Mouse (Mus musculus): ENCODE measurements around the gene Ube3b. TPM values are rescaled to one million over a fixed set of nuclear protein-coding genes. Genes with fewer than 3 reads are reported as not detected.

The Ube3b gene
- 19.4 and 20.9 TPM in 2 replicates for polyA plus RNA-seq (2015; fragmentation: Nextera tagmentation; extraction: Ambion mirVana)

DNA sequence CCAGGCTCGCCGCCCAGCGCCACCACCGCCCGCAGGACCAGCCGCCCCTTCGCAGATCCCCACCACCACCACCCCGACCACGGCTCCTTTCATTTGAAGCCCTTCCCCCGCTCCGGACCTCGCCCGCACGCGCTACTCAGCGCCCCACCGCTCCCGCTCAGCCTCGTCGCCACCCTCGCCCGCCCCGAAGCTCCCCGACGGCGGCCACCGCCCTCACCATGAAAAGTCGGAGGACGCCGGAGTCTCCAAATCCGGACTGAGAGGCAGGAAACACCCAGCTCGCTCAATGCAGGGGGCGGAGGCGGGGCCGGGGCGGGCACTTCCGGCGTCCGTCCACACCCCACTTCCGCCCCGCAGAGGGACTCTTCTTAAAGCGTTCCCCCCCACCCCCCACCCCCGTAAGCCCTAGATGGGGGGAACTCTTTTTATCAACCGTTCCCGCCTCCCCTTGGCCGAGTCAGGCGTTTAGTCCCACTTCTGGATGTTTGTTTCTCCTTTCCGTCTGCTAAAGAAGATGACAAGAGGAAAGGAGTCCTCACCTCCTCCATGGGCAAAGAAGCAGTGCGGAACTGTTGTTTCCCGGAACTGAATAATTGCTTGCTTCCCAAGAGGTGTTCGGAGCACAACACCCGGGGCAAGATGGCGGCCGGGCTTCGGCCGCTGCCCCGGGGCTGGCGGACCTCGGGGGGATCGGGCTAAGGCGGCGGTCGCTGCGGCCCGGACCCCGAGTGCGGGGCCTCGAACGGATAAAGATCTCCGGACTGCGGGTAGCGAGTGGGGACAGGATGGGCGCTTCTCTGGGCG is at the start of gene Ube3b, which contains the start of gene Kctd10:
Gene Ube3b, plus strand, starts transcription at position 399 of the 804 bp plus-strand sequence.
Gene Kctd10, minus strand, starts transcription at position 300 of the 804 bp plus-strand sequence.
- peak within 1 kb of the TSS; percentile 84 for H3K4me3 ChIP-seq (ENCODE audit: low read depth, low read length)
- H3K36me3 ChIP-seq (ENCODE audit: control insufficient read depth, insufficient read depth, low read length) = peaks cover 3% of the 10 kb centered on the region; the same call in 1 of the 2 replicates
- H3K27ac ChIP-seq (replicated peaks) = peak within 1 kb of the TSS; percentile 94
- no peaks in the 10 kb centered on the region for H3K27me3 ChIP-seq (ENCODE audit: control insufficient read depth, insufficient read depth, low read length)
- H3K4me2 ChIP-seq (replicated peaks; ENCODE audit: low read depth) = peak within 1 kb of the TSS; percentile 83
- no peaks in the 10 kb centered on the region for H3K9me3 ChIP-seq (ENCODE audit: control insufficient read depth, low read length)
- ATAC-seq (ENCODE audit: low FRiP score, low TSS enrichment) (peak; percentile 91), DNase-seq (ENCODE audit: low spot score) (peak; percentile 94)
- TF ChIP-seq EP300 (optimal IDR thresholded peaks at IDR 0.05) = no peak
- no peak for TF ChIP-seq CTCF (IDR thresholded peaks at IDR 0.05; ENCODE audit: low read depth)
- peaks cover 10% of the 10 kb centered on the region for H3K4me1 ChIP-seq (replicated peaks; ENCODE audit: control insufficient read depth, insufficient read depth)
- peak within 1 kb of the TSS; percentile 97 for H3K9ac ChIP-seq (ENCODE audit: low read length)
- WGBS = under 1% methylated on average over 73 of the region's 74 CpGs

GRCm38 (mm10) chr5:114342996-114343395 is 37.4 kb upstream of the Ube3b start:
- no peaks in the 10 kb centered on the region for H3K4me1 ChIP-seq (replicated peaks; ENCODE audit: control insufficient read depth, insufficient read depth)
- H3K36me3 ChIP-seq (ENCODE audit: control insufficient read depth, insufficient read depth, low read length) = no peaks in the 10 kb centered on the region
- 67% methylated on average over 5 of the region's 5 CpGs for WGBS
- no peak for ATAC-seq (ENCODE audit: low FRiP score, low TSS enrichment)
- no peak for DNase-seq (ENCODE audit: low spot score)
- no peaks in the 10 kb centered on the region for H3K9me3 ChIP-seq (ENCODE audit: control insufficient read depth, low read length)
- H3K27me3 ChIP-seq (ENCODE audit: control insufficient read depth, insufficient read depth, low read length) = no peaks in the 10 kb centered on the region
- H3K27ac ChIP-seq (replicated peaks) = no peak overlapping the region
- H3K4me2 ChIP-seq (replicated peaks; ENCODE audit: low read depth) = no peak overlapping the region
- TF ChIP-seq EP300 (optimal IDR thresholded peaks at IDR 0.05) (no peak), CTCF (IDR thresholded peaks at IDR 0.05; ENCODE audit: low read depth) (no peak)
- no peak overlapping the region for H3K9ac ChIP-seq (ENCODE audit: low read length)
- H3K4me3 ChIP-seq (ENCODE audit: low read depth, low read length) = no peak overlapping the region

GRCm38 (mm10) chr5:114343612-114344011 is 36.8 kb upstream of the Ube3b start:
- no peaks in the 10 kb centered on the region for H3K9me3 ChIP-seq (ENCODE audit: control insufficient read depth, low read length)
- no peak overlapping the region for H3K4me2 ChIP-seq (replicated peaks; ENCODE audit: low read depth)
- TF ChIP-seq CTCF (IDR thresholded peaks at IDR 0.05; ENCODE audit: low read depth) = no peak
- H3K4me1 ChIP-seq (replicated peaks; ENCODE audit: control insufficient read depth, insufficient read depth) = no peaks in the 10 kb centered on the region
- ATAC-seq (ENCODE audit: low FRiP score, low TSS enrichment) (no peak), DNase-seq (ENCODE audit: low spot score) (no peak)
- H3K27ac ChIP-seq (replicated peaks) = no peak overlapping the region
- no peak overlapping the region for H3K9ac ChIP-seq (ENCODE audit: low read length)
- WGBS = 85% methylated on average over 7 of the region's 7 CpGs
- no peak overlapping the region for H3K4me3 ChIP-seq (ENCODE audit: low read depth, low read length)
- no peaks in the 10 kb centered on the region for H3K27me3 ChIP-seq (ENCODE audit: control insufficient read depth, insufficient read depth, low read length)
- H3K36me3 ChIP-seq (ENCODE audit: control insufficient read depth, insufficient read depth, low read length) = no peaks in the 10 kb centered on the region

DNA sequence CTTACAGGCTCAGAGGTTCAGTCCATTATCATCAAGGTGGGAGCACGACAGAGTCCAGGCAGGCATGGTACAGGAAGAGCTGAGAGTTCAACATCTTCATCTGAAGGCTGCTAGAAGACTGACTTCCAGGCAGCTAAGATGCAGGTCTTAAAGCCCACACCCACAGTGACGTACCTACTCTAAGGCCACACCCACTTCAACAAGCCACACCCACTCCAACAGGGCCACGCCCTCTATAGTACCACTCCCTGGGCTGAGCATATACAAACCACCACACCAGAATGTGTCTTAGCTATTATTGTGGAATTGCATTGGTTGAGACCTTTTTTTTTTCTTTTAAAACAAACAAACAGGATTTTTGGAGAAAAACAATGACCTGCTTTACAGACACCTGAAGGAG is 34.9 kb upstream of the Ube3b start:
- no peaks in the 10 kb centered on the region for H3K4me1 ChIP-seq (replicated peaks; ENCODE audit: control insufficient read depth, insufficient read depth)
- H3K9me3 ChIP-seq (ENCODE audit: control insufficient read depth, low read length) = no peaks in the 10 kb centered on the region
- H3K27me3 ChIP-seq (ENCODE audit: control insufficient read depth, insufficient read depth, low read length) = no peaks in the 10 kb centered on the region
- ATAC-seq (ENCODE audit: low FRiP score, low TSS enrichment) (peak; percentile 79), DNase-seq (ENCODE audit: low spot score) (peak; percentile 56)
- WGBS = 51% methylated on average over 3 of the region's 3 CpGs
- H3K27ac ChIP-seq (replicated peaks) = no peak overlapping the region
- no peak overlapping the region for H3K4me2 ChIP-seq (replicated peaks; ENCODE audit: low read depth)
- H3K4me3 ChIP-seq (ENCODE audit: low read depth, low read length) = no peak overlapping the region
- H3K9ac ChIP-seq (ENCODE audit: low read length) = no peak overlapping the region
- H3K36me3 ChIP-seq (ENCODE audit: control insufficient read depth, insufficient read depth, low read length) = no peaks in the 10 kb centered on the region
- TF ChIP-seq CTCF (IDR thresholded peaks at IDR 0.05; ENCODE audit: low read depth) = no peak
- no peak for TF ChIP-seq EP300 (optimal IDR thresholded peaks at IDR 0.05)

GRCm38 (mm10) chr5:114347005-114347404 is 33.4 kb upstream of the Ube3b start:
- Histone ChIP-seq H3K27ac (replicated peaks) (no peak overlapping the region), H3K4me2 (replicated peaks; ENCODE audit: low read depth) (no peak overlapping the region), H3K36me3 (ENCODE audit: control insufficient read depth, insufficient read depth, low read length) (no peaks in the 10 kb centered on the region), H3K4me1 (replicated peaks; ENCODE audit: control insufficient read depth, insufficient read depth) (no peaks in the 10 kb centered on the region), H3K9me3 (ENCODE audit: control insufficient read depth, low read length) (no peaks in the 10 kb centered on the region), H3K9ac (ENCODE audit: low read length) (no peak overlapping the region), H3K27me3 (ENCODE audit: control insufficient read depth, insufficient read depth, low read length) (no peaks in the 10 kb centered on the region), H3K4me3 (ENCODE audit: low read depth, low read length) (no peak overlapping the region)
- no peak for DNase-seq (ENCODE audit: low spot score)
- TF ChIP-seq EP300 (optimal IDR thresholded peaks at IDR 0.05) (no peak), CTCF (IDR thresholded peaks at IDR 0.05; ENCODE audit: low read depth) (no peak)
- ATAC-seq (ENCODE audit: low FRiP score, low TSS enrichment) = no peak
- 70% methylated on average over 10 of the region's 10 CpGs for WGBS

DNA sequence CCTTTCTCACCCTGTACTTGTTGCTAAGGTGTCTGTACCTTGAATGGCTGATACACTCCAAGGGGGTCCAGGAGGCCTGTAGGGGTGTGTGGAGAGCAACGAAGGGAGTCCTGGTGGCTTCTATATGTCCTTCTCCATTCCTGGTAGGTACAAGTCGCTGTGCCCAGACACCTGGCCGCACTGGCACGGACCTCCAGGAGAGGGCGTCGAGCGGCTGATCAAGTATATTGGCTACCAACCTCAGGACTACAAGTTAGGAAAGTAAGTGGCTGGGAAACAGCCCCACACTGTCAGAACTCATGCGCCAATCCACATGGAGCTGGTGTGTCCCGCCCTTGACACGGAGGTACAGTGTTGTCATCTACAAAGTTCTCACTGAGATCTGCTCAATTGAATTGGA is 28.9 kb upstream of the Ube3b start:
- no peaks in the 10 kb centered on the region for H3K36me3 ChIP-seq (ENCODE audit: control insufficient read depth, insufficient read depth, low read length)
- no peak overlapping the region for H3K27ac ChIP-seq (replicated peaks)
- WGBS = 65% methylated on average over 10 of the region's 10 CpGs
- H3K9ac ChIP-seq (ENCODE audit: low read length) = no peak overlapping the region
- no peaks in the 10 kb centered on the region for H3K9me3 ChIP-seq (ENCODE audit: control insufficient read depth, low read length)
- no peaks in the 10 kb centered on the region for H3K27me3 ChIP-seq (ENCODE audit: control insufficient read depth, insufficient read depth, low read length)
- no peak overlapping the region for H3K4me3 ChIP-seq (ENCODE audit: low read depth, low read length)
- no peak for ATAC-seq (ENCODE audit: low FRiP score, low TSS enrichment)
- no peaks in the 10 kb centered on the region for H3K4me1 ChIP-seq (replicated peaks; ENCODE audit: control insufficient read depth, insufficient read depth)
- H3K4me2 ChIP-seq (replicated peaks; ENCODE audit: low read depth) = no peak overlapping the region
- TF ChIP-seq EP300 (optimal IDR thresholded peaks at IDR 0.05) (no peak), CTCF (IDR thresholded peaks at IDR 0.05; ENCODE audit: low read depth) (peak; percentile 47)
- no peak for DNase-seq (ENCODE audit: low spot score)

Measured in stomach, postnatal 0 days (tissue).